Mouse (Mus musculus) c-Kit-negative CD71-positive TER-119-positive erythroid progenitor cells, embryonic 14.5 days (primary cell): ENCODE measurements around the gene Olfr521.
"Not testable (repeated sequence)": the region's sequence is repeated elsewhere in the genome, so short reads cannot be mapped to it uniquely, and the experiment has no call there.

Source experiments
- DNase-seq: peaks from one replicate; pipeline ENCODE4 v3.0.0-alpha.2; 2013; ENCODE audit warnings: low read depth, low spot score

Gene Olfr521

GRCm38 (mm10) chr7:99807043-99807442 is 43.7 kb downstream of the Olfr521 start:
- not testable (repeated sequence) for DNase-seq

GRCm38 (mm10) chr7:99810814-99811213 is 47.5 kb downstream of the Olfr521 start:
- DNase-seq: no peak

- no peak for DNase-seq
These were observed 48.4 kb downstream of the Olfr521 start for GRCm38 (mm10) chr7:99811661-99812060.

- no peak for DNase-seq
These were observed 50.1 kb downstream of the Olfr521 start for GRCm38 (mm10) chr7:99813394-99813793.

- DNase-seq: not testable (repeated sequence)
These were observed 54.9 kb downstream of the Olfr521 start for GRCm38 (mm10) chr7:99818181-99818725.
